Mouse (Mus musculus) kidney, embryonic 16.5 days (tissue): Measurements from ENCODE around the gene Spns3. TPM values are rescaled to one million over a fixed set of nuclear protein-coding genes. Genes with fewer than 3 reads are reported as not detected.
"Not testable (repeated sequence)": the region's sequence is repeated elsewhere in the genome, so short reads cannot be mapped to it uniquely, and the experiment has no call there.

ENCODE experiments used
- ATAC-seq: fragments of 200-750 bp; cut with Nextera tagmentation; 2 replicates; pipeline ENCODE4 v1.8.0; 2017; ENCODE audit warnings: moderate TSS enrichment; ENCODE audit not compliant: low FRiP score, low TSS enrichment
- H3K27ac ChIP-seq: fragments of 300-500 bp; sonication (generic); 2 replicates; pipeline ENCODE4 v1.5.1; 2014; ENCODE audit warnings: low read length
- H3K27me3 ChIP-seq: fragments of 300-500 bp; sonication (generic); 2 replicates; pipeline ENCODE4 v1.6.1; 2014; ENCODE audit warnings: low read length, control low read depth, mixed read lengths; ENCODE audit not compliant: insufficient read depth
- H3K36me3 ChIP-seq: fragments of 300-500 bp; sonication (generic); 2 replicates; pipeline ENCODE4 v1.6.1; 2014; ENCODE audit warnings: low read length, control low read depth, mixed read lengths; ENCODE audit not compliant: insufficient read depth
- H3K4me1 ChIP-seq: fragments of 300-500 bp; sonication (generic); 2 replicates; pipeline ENCODE4 v1.6.1; 2014; ENCODE audit warnings: low read length, control low read depth, mixed read lengths; ENCODE audit not compliant: insufficient read depth
- H3K4me2 ChIP-seq: fragments of 300-500 bp; sonication (generic); replicated peaks from 2 replicates; pipeline ENCODE4 v1.6.1; 2014; ENCODE audit warnings: low read depth, low read length
- H3K4me3 ChIP-seq: fragments of 300-500 bp; sonication (generic); 2 replicates; pipeline ENCODE4 v1.5.1; 2014; ENCODE audit warnings: mild to moderate bottlenecking, low read length
- H3K9ac ChIP-seq: fragments of 300-500 bp; sonication (generic); replicated peaks from 2 replicates; pipeline ENCODE4 v1.6.1; 2014; ENCODE audit warnings: low read length
- H3K9me3 ChIP-seq: fragments of 300-500 bp; sonication (generic); 2 replicates; pipeline ENCODE4 v1.6.1; 2016; ENCODE audit warnings: low read length, control low read depth
- WGBS: fragments of 180-500 bp; shearing (Covaris S2); extraction: QIAGEN DNeasy Blood & Tissue Kit; methylation state at CpG from one replicate; pipeline ENCODE4 v1.1.7; 2014; 5-methylcytosine and 5-hydroxymethylcytosine counted together
- polyA plus RNA-seq: library from polyadenylated mRNA; unstranded; fragments of >200 nt; fragmentation: Nextera tagmentation; extraction: Ambion mirVana; gene quantifications from 2 replicates; pipeline ENCODE4 v1.2.1, GENCODE M21; 2015

The Spns3 gene
- polyA plus RNA-seq, 1 experiment from 2014 or later = 0.27 TPM

DNA sequence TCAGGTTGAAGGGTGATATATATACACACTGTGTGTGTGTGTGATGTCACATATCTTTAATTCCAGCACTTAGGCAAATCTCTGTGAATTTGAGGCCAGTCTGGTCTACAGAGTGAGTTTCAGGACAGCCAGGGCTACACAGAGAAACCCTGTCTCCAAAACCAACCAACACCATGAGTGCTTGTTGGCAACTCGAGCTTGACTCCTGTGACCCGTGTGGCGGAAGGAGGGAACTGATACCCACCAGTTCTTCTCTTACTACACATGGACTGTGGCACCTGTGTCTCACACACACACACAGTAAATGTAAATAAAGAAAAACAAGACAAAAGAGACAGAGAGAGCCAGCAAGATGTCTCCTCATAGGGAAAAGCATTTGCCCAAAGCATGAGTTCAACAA is 10.4 kb upstream of the Spns3 start:
- no peaks in the 10 kb centered on the region for H3K4me1 ChIP-seq
- ATAC-seq = no peak
- no peak overlapping the region for H3K4me3 ChIP-seq
- H3K9ac ChIP-seq = no peak overlapping the region
- no peaks in the 10 kb centered on the region for H3K9me3 ChIP-seq
- no peaks in the 10 kb centered on the region for H3K36me3 ChIP-seq
- H3K4me2 ChIP-seq = no peak overlapping the region
- H3K27ac ChIP-seq = no peak overlapping the region
- H3K27me3 ChIP-seq = no peaks in the 10 kb centered on the region
- 56% methylated on average over 3 of the region's 3 CpGs for WGBS

DNA sequence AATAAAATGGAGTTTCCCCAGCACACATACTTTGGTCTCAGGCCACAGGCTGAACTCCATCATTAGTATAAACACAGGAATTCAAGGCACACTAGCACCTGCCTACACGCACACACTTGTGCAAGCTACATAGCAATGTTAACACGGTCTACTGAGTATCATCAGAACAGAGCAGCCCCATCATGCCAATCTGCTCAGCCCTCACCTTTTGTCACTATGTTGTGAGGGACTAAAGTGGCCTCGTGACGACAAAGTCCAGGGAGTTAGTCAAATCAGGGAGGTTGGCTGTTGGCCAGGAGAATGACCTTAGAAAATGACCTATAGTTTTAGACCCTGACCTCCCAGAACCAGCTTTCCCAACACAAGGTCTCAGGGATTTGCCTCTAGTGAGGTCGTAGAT is 7.8 kb upstream of the Spns3 start:
- no peaks in the 10 kb centered on the region for H3K36me3 ChIP-seq
- WGBS = 73% methylated on average over 5 of the region's 5 CpGs

DNA sequence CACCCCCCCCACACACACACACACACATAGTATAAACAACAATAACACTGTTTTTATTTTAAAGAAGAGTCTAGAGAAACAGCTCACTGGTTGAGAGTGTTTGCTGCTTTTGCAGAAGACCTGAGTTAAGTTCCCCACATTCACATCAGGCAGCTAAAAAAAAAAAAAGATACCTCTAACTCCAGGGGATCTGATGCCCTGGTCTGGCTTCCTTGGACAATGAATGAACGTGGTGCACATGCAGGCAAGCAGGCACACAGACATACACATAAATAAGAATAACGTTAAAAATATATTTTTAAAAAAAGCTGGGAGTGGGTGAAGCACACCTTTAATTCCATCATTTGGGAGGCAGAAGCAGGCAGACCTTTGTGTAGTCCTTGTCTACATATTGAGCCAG is 6.6 kb upstream of the Spns3 start:
- Histone ChIP-seq H3K4me3 (no peak overlapping the region), H3K4me1 (no peaks in the 10 kb centered on the region), H3K9me3 (no peaks in the 10 kb centered on the region), H3K27me3 (no peaks in the 10 kb centered on the region), H3K27ac (no peak overlapping the region), H3K9ac (no peak overlapping the region), H3K4me2 (no peak overlapping the region), H3K36me3 (no peaks in the 10 kb centered on the region)
- ATAC-seq = no peak
- 76% methylated on average over 2 of the region's 2 CpGs for WGBS

More for the DNA sequence above, 7.8 kb upstream of the Spns3 start:
- no peak overlapping the region for H3K4me3 ChIP-seq
- no peaks in the 10 kb centered on the region for H3K4me1 ChIP-seq
- H3K27me3 ChIP-seq = no peaks in the 10 kb centered on the region
- no peak overlapping the region for H3K9ac ChIP-seq
- H3K4me2 ChIP-seq = no peak overlapping the region
- H3K9me3 ChIP-seq = no peaks in the 10 kb centered on the region
- ATAC-seq = no peak
- no peak overlapping the region for H3K27ac ChIP-seq

DNA sequence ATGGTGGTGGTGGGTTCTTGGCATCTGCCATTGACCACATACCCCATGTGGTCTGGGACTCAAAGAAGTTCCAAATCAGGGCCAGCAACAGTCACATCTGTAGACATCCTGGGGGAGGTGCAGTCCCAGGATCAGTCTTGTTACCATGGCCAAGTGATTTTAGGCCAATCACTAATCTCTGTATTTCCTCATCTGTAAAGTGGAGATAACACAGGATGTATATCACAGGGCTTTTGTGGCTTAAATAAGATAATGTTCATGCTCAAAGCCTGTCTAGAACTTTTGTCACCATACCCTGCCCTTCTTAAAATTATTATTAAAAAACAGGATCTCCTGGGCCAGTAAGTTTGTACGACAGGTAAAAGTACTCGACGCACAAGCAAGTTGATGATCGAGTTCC is 6.2 kb upstream of the Spns3 start:
- 84% methylated on average over 4 of the region's 4 CpGs for WGBS
- ATAC-seq = no peak
- Histone ChIP-seq H3K9ac (no peak overlapping the region), H3K36me3 (no peaks in the 10 kb centered on the region), H3K4me2 (no peak overlapping the region), H3K27ac (no peak overlapping the region), H3K4me3 (no peak overlapping the region), H3K9me3 (no peaks in the 10 kb centered on the region), H3K27me3 (no peaks in the 10 kb centered on the region), H3K4me1 (no peaks in the 10 kb centered on the region)

DNA sequence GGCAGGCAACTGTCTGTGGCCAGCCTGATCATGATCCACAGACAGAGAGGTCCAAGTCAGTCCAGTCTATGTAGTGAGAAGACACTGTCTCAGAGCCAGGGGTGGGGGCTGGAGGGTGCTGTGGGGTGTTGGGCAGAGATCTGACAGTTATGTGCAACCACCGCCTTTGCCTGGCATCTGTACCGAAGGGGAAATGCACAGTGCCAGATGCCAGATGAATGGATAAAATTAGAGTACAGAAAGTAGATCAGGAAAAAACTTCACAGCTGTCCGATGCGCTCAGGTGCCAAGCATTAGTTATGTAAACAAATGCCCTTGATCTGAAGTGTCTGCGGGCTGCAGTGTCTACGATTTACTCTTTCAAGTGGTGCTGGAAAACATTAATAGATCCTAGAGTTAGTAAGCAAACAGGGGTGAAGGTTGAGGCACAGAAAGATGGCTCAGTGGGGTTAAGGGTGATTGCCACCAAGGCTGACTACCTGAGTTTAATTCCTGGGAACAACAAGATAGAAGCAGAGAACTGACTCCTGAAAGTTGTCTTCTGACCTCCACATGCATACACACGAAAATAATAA is 1.3 kb upstream of the Spns3 start:
- Histone ChIP-seq H3K27ac (no peak overlapping the region), H3K4me3 (no peak overlapping the region), H3K27me3 (no peaks in the 10 kb centered on the region), H3K4me2 (no peak overlapping the region), H3K9ac (no peak overlapping the region), H3K36me3 (no peaks in the 10 kb centered on the region), H3K9me3 (no peaks in the 10 kb centered on the region), H3K4me1 (no peaks in the 10 kb centered on the region)
- no peak for ATAC-seq
- 65% methylated on average over 7 of the region's 7 CpGs for WGBS

DNA sequence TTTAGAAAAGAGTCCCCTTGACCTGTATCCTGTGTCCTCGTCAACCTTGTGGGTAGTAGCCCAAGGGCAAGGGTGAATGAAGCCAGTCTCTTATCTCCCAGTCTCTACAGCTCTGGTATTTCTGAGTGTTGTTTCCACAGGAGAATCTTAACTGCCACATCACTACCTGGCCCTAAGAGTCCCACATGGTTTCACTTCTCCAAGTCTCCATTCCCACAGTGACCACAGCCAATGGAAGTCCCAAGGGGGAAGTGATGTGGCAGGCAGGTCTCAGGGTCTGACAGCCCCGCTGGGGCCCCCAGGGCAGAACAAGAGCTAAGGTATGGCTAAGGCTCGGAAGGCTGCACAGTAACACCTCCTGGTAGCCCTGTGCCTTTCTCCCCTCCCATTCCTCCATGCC is 3.1 kb downstream of the Spns3 start:
- ATAC-seq = no peak
- Histone ChIP-seq H3K36me3 (no peaks in the 10 kb centered on the region), H3K4me3 (no peak overlapping the region), H3K4me2 (no peak overlapping the region), H3K9ac (no peak overlapping the region), H3K27me3 (no peaks in the 10 kb centered on the region), H3K9me3 (no peaks in the 10 kb centered on the region), H3K4me1 (no peaks in the 10 kb centered on the region), H3K27ac (no peak overlapping the region)
- 60% methylated on average over 3 of the region's 3 CpGs for WGBS

DNA sequence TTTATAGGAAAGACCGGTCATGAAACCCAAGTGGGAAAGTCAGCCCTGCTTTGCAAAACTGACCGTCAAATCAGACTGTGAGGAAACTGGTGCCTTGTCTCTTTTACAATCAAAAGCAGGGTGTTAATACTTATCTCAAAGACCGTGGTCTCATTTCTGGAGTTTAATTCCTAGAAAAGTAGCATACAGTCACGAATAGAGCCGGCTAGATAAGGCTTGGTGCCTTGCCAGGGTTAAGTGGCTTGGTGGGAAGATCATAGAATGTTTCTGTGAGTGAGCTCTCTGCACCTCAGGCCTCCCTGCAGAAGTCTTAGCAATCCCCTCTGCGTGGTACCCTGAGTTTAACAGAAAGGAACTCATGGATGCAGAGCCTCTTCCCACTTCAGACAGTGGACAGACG is 5.6 kb downstream of the Spns3 start:
- 76% methylated on average over 7 of the region's 7 CpGs for WGBS

DNA sequence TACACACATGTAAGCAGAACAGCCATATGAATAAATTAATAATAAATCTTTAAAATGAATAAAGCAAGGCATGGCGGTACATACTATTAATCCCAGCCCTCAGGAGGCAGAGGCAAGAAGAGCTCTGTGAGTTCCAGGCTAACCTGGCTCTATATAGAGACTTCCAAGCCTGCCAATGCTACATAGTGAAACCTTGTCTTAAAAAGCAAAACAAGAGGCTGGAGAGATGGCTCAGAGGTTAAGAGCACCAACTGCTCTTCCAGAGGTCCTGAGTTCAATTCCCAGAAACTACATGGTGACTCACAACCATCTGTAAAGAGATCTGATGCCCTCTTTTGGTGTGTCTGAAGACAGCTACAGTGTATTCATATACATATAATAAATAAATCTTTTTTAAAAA is 6.6 kb downstream of the Spns3 start:
- not testable (repeated sequence) for H3K27me3 ChIP-seq, H3K9me3 ChIP-seq, H3K4me3 ChIP-seq, H3K4me2 ChIP-seq, H3K27ac ChIP-seq, ATAC-seq, H3K9ac ChIP-seq, H3K4me1 ChIP-seq, H3K36me3 ChIP-seq
- 86% methylated on average over 1 of the region's 1 CpGs for WGBS

More for the DNA sequence above, 5.6 kb downstream of the Spns3 start:
- no peaks in the 10 kb centered on the region for H3K4me1 ChIP-seq
- no peaks in the 10 kb centered on the region for H3K9me3 ChIP-seq
- H3K4me2 ChIP-seq = no peak overlapping the region
- H3K27me3 ChIP-seq = no peaks in the 10 kb centered on the region
- no peak for ATAC-seq
- H3K4me3 ChIP-seq = no peak overlapping the region
- no peak overlapping the region for H3K27ac ChIP-seq
- no peaks in the 10 kb centered on the region for H3K36me3 ChIP-seq
- H3K9ac ChIP-seq = no peak overlapping the region

DNA sequence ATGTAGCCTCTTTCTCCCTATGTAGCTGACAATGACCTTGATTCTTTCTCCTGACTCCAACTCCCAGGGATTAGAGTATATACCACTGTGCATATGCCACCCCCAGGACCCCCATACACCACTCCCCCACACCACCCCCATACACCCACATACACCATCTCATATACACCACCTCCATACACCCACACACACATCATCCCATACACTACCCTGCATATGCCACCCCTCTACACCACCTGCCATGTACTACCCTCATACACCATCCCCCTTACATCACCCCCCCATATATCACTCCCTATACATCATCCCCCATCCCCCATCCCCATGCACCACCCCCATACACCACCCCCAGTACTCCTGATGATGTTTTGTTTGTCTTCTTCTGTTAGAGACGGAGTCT is 7.7 kb downstream of the Spns3 start:
- H3K4me1 ChIP-seq = no peaks in the 10 kb centered on the region
- WGBS = 79% methylated on average over 1 of the region's 1 CpGs
- no peak for ATAC-seq
- no peak overlapping the region for H3K27ac ChIP-seq
- no peak overlapping the region for H3K4me3 ChIP-seq
- no peak overlapping the region for H3K9ac ChIP-seq
- H3K36me3 ChIP-seq = no peaks in the 10 kb centered on the region
- H3K27me3 ChIP-seq = no peaks in the 10 kb centered on the region
- no peak overlapping the region for H3K4me2 ChIP-seq
- no peaks in the 10 kb centered on the region for H3K9me3 ChIP-seq

DNA sequence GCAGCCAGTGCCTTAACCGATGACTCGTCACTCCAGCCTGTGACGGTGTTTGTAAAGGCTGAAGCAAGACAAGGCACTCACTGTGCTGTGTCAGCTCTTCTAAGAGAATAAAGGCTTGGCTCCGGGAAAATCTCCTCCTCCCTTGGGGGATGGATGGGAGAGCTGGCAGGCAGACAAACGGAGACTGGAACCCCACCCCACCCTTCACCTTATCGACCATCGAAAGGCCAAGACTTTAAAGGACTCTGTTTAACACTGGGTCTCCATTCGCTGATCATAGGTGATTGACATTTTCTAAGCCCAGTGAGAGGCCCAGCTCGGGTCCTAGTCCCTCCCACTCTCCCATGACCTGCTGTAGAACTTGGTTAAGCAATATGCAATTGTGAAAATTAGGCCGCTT is 8.4 kb downstream of the Spns3 start:
- Histone ChIP-seq H3K27me3 (no peaks in the 10 kb centered on the region), H3K9ac (no peak overlapping the region), H3K36me3 (no peaks in the 10 kb centered on the region), H3K27ac (no peak overlapping the region), H3K4me3 (no peak overlapping the region), H3K4me2 (no peak overlapping the region), H3K4me1 (no peaks in the 10 kb centered on the region), H3K9me3 (no peaks in the 10 kb centered on the region)
- ATAC-seq = no peak
- WGBS = 64% methylated on average over 10 of the region's 10 CpGs
